Mouse (Mus musculus) frontal cortex, adult 2 months (tissue): ENCODE measurements around the gene Zfp523. TPM values are rescaled to one million over a fixed set of nuclear protein-coding genes. Genes with fewer than 3 reads are reported as not detected.

ENCODE experiments used
- DNase-seq, 2 experiments: peaks; one replicate each; pipeline ENCODE4 v3.0.0; 2022; ENCODE audit warnings: low spot score in 1 of 2; ENCODE audit errors: extremely low spot score in 1 of 2
- polyA plus RNA-seq: library from polyadenylated mRNA; depleted of rRNA; stranded (reverse); fragments of >200 nt; gene quantifications from 2 replicates; pipeline ENCODE4 v1.2.3, GENCODE M21; 2012; rRNA removed

The Zfp523 gene
- 135 and 144 TPM in 2 replicates for polyA plus RNA-seq

- peak; percentile 68 to 88 for DNase-seq
Observed at GRCm38 (mm10) chr17:28176775-28177539, at the start of gene Zfp523. Zfp523 (plus strand) TSS chr17:28177129.

DNA sequence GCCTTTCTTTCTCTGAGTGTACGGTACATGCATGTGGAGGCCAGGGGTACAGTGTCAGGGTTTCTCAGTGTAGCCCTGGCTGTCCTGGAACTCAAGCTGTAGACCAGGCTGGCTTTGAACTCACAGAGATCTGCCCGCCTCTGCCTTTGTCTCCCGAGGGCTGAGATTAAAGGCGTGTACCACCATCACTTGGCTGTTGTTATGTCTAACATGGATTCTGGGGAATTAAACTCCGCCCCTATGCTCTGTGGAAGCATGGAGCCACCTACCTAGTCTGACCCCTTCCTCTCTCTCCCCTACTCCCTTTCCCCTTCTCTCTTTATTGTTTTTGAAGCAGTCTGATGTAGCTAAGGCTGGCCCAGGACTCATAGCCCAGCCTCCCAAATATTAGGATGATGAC, 47.1 kb upstream of the Zfp523 start:
- no peak for DNase-seq

GRCm38 (mm10) chr17:28130391-28131125, 46.4 kb upstream of the Zfp523 start:
- no peak for DNase-seq

DNA sequence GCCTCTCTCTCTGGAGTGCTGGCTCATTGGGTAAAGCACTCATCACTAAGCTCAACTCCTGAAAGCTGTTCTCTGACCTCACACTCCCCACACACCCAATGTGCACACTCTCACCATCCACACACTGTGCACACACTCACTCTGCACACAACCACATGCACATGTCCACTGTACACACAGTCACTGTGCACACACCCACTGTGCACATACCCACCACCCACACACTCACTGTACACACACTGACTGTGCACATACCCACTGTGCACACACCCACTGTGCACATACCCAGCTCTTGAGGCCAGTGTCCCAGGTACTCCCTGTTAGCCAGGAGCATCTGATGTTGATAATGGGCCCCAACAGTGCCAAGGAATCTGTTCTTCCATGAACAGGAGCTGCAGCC, 45.8 kb upstream of the Zfp523 start:
- no peak for DNase-seq

GRCm38 (mm10) chr17:28133193-28133592, 43.7 kb upstream of the Zfp523 start:
- peak in 1 of 2 experiments; percentile 69 for DNase-seq

- DNase-seq, result no peak
Observed at GRCm38 (mm10) chr17:28135496-28135895, 41.4 kb upstream of the Zfp523 start.

DNA sequence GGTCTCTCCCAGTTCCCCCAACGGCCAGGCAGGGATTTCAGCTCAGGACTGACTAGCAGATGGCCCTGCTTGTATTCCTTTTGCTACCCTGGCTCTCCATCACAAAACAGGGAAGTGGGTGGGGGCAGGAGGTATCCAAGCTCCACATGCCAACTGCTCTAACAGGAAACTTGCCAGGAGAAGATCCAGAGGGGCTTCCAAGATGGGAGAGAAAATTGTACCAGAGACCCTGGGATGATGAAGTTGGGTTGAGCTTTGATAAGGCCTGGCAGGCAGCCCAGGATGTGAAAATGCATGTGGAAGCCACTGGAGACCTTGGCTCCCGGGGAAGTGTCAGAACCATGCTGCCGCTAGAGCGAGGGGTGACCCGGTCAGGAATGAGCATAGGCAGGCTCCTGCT, 40.7 kb upstream of the Zfp523 start:
- DNase-seq, result no peak

GRCm38 (mm10) chr17:28138013-28138412, 38.9 kb upstream of the Zfp523 start:
- DNase-seq, result no peak

DNA sequence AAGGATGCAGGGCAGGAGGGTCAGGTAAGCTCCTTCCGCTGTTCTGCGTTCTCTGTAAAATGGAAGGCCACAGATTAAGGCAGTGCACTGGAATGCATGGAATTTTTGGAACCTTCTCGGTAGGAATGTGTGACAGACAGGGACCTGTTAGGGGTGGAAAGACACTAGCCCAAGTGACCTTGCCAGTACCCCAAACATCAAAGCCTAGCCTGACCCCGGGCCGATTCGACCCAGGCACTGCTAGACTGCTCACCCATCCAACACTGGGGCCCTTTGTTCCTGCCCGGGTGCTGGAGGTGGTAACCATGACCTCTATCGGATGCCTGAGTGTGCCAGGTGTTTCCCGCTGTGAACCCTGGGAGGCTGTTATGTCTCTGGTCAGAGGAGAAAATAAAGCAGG, 38.2 kb upstream of the Zfp523 start:
- DNase-seq, result no peak

DNA sequence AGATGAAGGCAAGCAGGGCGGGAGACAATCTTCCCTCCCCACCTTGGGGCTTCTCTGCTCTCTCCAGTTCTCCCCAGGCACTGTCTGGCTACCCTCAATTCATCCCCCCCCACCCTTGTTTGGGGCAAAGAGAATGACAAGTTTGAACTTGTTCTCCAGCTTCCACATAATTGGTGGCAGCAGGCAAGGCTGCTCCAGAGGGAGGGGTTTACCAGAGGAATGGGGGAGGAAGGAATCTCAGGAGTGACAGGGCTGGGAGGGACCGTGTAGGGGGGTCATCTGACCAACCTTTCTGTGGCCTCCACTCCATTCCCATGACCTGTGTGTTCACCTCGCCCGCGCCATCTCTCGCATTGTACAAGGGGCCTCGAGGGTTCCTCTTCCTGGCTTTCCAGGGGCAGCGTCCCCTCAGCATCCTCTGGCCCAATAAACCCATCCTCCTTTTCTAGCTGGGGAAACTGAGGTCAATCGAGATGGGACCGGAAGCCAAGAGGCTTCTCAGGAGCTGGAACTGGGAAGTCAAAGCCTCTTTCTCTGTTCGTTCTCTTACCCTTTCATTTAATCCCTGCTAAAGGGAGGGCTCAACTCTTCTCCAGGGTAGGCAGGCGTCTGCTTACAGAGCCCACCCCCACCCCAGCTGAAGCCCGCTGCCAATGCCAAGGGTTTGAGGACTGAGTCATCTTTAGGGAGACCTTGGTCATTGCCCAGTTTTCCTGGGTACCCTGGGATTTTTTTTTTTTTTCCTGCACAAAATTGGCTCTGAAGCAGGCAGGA, 36.3 kb upstream of the Zfp523 start:
- DNase-seq, result no peak

- no peak for DNase-seq
Observed at GRCm38 (mm10) chr17:28141205-28141650, 35.7 kb upstream of the Zfp523 start.

DNA sequence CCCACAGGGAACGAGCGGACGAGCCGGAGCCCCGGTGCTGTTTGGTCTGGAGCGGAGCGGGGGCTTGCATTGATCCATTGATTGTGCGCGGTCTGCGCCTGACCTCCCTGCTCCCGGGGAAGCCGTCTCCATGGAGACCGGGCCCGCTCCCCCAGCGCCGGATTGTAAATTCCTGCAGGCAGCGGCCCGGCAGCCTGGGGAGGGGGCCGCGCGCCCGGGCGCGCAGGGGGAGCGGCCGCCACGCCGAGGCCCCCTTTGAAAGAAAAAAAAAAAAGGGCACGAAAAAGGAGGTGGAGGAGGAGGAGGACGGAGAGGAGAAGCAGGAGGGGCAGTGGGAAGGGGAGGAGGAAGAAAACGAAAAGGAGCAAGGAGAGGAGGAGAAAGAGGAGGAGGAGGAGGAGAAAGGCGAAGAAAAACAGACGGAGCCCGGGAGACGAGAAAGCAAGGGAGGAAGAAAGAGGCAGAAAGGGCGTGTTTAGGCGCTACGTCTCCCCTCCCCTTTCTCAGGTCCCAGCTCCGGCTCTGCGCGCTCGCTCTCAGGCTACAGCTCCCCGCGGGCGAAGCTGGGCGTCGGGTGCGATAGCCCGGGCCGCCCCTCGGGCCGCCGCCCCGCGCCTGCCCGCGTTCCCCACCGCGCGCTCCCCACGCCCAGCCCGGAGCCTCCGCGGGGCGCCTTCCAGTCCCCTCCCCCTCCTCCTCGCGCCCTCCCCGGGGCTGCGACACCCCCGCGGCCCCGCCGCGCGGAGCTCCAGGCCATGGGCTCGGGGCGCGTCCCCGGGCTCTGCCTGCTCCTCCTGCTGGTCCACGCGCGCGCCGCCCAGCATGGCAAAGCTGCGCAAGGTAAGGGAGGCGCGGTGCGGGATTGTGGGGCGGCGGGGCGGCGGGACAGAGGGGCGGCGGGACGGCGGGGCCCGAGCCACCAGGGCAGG, 34.9 kb upstream of the Zfp523 start, which contains the start of gene Scube3:
Gene Scube3 (plus strand): TSS at position 371 of the 929 bp plus-strand sequence.
- no peak for DNase-seq

GRCm38 (mm10) chr17:28142700-28143610, 34.0 kb upstream of the Zfp523 start:
- DNase-seq, result no peak

GRCm38 (mm10) chr17:28143751-28144150, 33.2 kb upstream of the Zfp523 start:
- DNase-seq, result no peak

GRCm38 (mm10) chr17:28144241-28144640, 32.7 kb upstream of the Zfp523 start:
- no peak for DNase-seq

DNA sequence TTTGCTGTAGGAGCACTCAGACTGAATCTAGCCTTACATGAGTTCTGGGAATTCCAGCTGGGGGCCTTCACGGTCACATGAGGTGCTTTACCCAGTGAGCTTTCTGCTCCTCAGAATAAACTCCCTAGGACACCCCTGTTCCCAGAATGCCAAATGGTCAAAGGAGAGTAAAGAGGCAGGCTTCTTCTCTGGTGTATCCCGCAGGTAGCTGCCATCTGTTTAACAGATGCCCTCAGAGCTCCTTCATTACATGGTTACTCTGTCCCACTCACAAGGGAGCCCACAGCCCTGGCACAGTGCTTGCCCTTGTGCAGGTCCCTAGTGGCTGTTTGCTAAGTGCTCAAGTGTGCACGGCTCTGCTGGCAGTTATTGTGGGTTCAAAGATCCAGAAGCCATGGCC, 28.6 kb upstream of the Zfp523 start:
- no peak for DNase-seq

- DNase-seq, result no peak
Observed at GRCm38 (mm10) chr17:28149734-28150133, 27.2 kb upstream of the Zfp523 start.

DNA sequence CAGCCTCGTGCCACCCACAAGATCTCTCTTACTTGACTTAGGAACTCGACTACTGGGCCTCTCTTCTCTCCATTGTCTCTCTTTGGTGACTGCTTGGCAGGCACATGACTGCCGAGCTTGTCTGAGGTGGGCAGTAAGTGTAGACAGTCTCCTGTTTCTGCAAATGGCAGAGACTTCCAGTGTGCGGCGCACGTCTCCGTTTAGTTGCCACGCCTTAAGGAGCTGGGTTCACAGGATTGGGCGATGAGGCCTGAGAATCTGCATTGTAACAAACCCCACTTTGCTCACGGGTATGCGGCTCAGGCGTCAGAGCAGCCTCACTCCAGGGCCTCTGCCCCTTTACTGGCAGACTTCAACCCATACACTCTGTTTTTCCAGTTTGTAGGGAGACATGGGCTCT, 26.5 kb upstream of the Zfp523 start:
- DNase-seq, result no peak

DNA sequence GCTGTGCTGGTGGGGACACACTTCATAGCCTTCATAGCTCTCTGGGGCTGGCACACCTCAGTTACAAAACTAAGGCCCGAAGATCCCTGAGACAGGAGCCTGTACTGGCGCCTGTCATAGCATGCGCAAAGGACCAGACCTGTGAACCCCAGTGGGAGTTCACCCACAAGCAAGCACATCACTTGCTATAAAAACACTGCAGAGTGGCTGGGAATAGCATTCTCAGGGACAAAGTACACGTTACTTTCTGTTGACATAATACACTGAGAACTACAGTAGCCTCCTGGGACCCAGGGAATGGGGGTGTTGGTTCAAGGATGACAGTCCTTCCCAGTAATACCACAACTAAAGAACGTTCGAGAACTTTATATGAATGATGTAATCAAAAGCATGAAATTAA, 23.8 kb upstream of the Zfp523 start:
- DNase-seq, result no peak
